Mouse (Mus musculus) limb, embryonic 14.5 days (tissue): ENCODE results near the gene Parp16. TPM values are rescaled to one million over a fixed set of nuclear protein-coding genes. Genes with fewer than 3 reads are reported as not detected.

Source experiments
- ATAC-seq: fragments of 200-750 bp; cut with Nextera tagmentation; 2 replicates; pipeline ENCODE4 v1.8.0; 2017; ENCODE audit warnings: low read depth, moderate number of reproducible peaks, moderate TSS enrichment; ENCODE audit not compliant: low FRiP score
- DNase-seq: peaks from one replicate; pipeline ENCODE4 v3.0.0-alpha.2; 2015; ENCODE audit warnings: low spot score
- H3K27ac ChIP-seq: fragments of 300-500 bp; sonication (generic); replicated peaks from 2 replicates; pipeline ENCODE4 v1.5.1; 2014; ENCODE audit warnings: low read depth, mild to moderate bottlenecking, low read length, moderate library complexity, mixed read lengths
- H3K27me3 ChIP-seq: fragments of 300-500 bp; sonication (generic); 2 replicates; pipeline ENCODE4 v1.6.1; 2014; ENCODE audit warnings: low read length, mixed read lengths; ENCODE audit not compliant: control insufficient read depth, insufficient read depth
- H3K36me3 ChIP-seq: fragments of 300-500 bp; sonication (generic); 2 replicates; pipeline ENCODE4 v1.6.1; 2014; ENCODE audit warnings: mild to moderate bottlenecking, low read length, moderate library complexity, mixed read lengths; ENCODE audit not compliant: control insufficient read depth, insufficient read depth
- H3K4me1 ChIP-seq: fragments of 300-500 bp; sonication (generic); 2 replicates; pipeline ENCODE4 v1.6.1; 2014; ENCODE audit warnings: antibody characterized with exemption, low read length, mixed read lengths; ENCODE audit not compliant: control insufficient read depth, insufficient read depth
- H3K4me2 ChIP-seq: fragments of 300-500 bp; sonication (generic); replicated peaks from 2 replicates; pipeline ENCODE4 v1.6.1; 2014; ENCODE audit warnings: low read depth, mild to moderate bottlenecking, low read length, moderate library complexity; ENCODE audit not compliant: severe bottlenecking
- H3K4me3 ChIP-seq: fragments of 300-500 bp; sonication (generic); replicated peaks from 2 replicates; pipeline ENCODE4 v1.5.1; 2014; ENCODE audit warnings: low read length
- H3K9ac ChIP-seq: fragments of 300-500 bp; sonication (generic); 2 replicates; pipeline ENCODE4 v1.6.1; 2014; ENCODE audit warnings: mild to moderate bottlenecking, low read depth, low read length, moderate library complexity; ENCODE audit not compliant: severe bottlenecking
- H3K9me3 ChIP-seq: fragments of 300-500 bp; sonication (generic); 2 replicates; pipeline ENCODE4 v1.6.1; 2016; ENCODE audit warnings: low read length; ENCODE audit not compliant: control insufficient read depth
- POLR2A ChIP-seq: fragments of 200-500 bp; IDR thresholded peaks from 2 replicates; pipeline ENCODE4 v1.8.0; 2012; ENCODE audit warnings: inconsistent platforms, mild to moderate bottlenecking, moderate library complexity, borderline replicate concordance; ENCODE audit not compliant: insufficient read depth, insufficient read length; ENCODE audit errors: extremely low read depth
- WGBS: fragments of 180-500 bp; shearing (Covaris S2); extraction: QIAGEN DNeasy Blood & Tissue Kit; methylation state at CpG from one replicate; pipeline ENCODE4 v1.1.7; 2014; 5-methylcytosine and 5-hydroxymethylcytosine counted together
- polyA plus RNA-seq, 2 experiments: library from polyadenylated mRNA; depleted of rRNA in 1 of 2; stranded (reverse) in 1 of 2; unstranded in 1 of 2; fragments of >200 nt; fragmentation: Nextera tagmentation in 1 of 2; extraction: Ambion mirVana in 1 of 2; gene quantifications; 2 replicates each; pipeline versions ENCODE4 v1.2.1 to v1.2.3; 2012 to 2014

Parp16 gene
- polyA plus RNA-seq, 2 experiments: 7.6 TPM

DNA sequence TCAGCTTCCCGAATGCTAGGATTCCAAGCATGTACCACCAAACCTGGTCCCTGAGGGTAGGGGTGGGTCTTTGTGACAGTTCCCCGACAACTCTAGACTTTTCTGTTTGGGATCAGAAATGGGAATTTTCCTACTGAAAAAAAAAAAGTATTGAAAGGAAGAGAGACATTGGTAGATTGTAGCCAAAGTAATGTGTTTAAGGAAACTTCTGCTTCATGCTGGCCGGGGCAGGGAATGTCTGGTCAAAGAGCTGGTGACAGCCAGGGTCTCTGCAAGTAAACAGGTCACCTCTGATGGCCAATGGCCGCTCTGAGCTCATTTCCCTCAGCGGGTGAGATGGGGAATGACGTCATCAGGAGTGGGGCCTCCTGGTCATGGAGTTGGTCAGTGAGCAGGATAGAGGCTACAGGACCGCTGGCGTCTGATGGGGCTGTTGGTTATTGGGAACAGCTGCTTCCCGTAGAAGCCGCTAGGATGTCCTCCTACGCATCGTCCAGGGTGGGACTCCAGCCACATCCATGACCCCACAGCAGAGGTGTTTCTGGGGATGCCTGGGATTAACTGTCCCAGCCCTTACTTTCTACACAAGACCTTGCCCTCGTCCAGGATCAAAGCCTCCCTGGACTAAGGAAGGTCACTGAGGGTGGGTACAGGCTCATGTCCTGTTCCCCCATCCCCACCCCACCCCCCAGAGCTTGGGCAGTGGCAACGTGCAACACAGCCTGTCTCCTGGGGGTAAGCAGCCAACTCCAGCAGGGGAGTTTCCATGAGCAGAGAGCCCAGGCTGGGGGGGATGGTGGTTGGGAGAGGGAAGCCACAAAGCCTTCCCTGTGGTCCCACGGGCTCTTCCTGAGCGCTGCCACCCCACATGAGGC lies 52.6 kb downstream of the Parp16 start:
- TF ChIP-seq POLR2A: no peak
- no peak for ATAC-seq
- Histone ChIP-seq H3K4me3 (no peak overlapping the region), H3K9ac (no peak overlapping the region), H3K27me3 (no peaks in the 10 kb centered on the region), H3K9me3 (no peaks in the 10 kb centered on the region), H3K4me2 (no peak overlapping the region), H3K36me3 (no peaks in the 10 kb centered on the region), H3K27ac (no peak overlapping the region), H3K4me1 (no peaks in the 10 kb centered on the region; the same call in 1 of the 2 replicates)
- no peak for DNase-seq
- 58% methylated on average over 16 of the region's 16 CpGs for WGBS

GRCm38 (mm10) chr9:65248377-65248690 lies 53.2 kb downstream of the Parp16 start:
- no peak for TF ChIP-seq POLR2A
- H3K27me3 ChIP-seq: no peaks in the 10 kb centered on the region
- no peaks in the 10 kb centered on the region for H3K36me3 ChIP-seq
- H3K9me3 ChIP-seq: no peaks in the 10 kb centered on the region
- 93% methylated on average over 5 of the region's 5 CpGs for WGBS
- no peaks in the 10 kb centered on the region; the same call in 1 of the 2 replicates for H3K4me1 ChIP-seq
- no peak for ATAC-seq
- no peak overlapping the region for H3K27ac ChIP-seq
- no peak overlapping the region for H3K4me3 ChIP-seq
- H3K9ac ChIP-seq: no peak overlapping the region
- no peak overlapping the region for H3K4me2 ChIP-seq
- no peak for DNase-seq

DNA sequence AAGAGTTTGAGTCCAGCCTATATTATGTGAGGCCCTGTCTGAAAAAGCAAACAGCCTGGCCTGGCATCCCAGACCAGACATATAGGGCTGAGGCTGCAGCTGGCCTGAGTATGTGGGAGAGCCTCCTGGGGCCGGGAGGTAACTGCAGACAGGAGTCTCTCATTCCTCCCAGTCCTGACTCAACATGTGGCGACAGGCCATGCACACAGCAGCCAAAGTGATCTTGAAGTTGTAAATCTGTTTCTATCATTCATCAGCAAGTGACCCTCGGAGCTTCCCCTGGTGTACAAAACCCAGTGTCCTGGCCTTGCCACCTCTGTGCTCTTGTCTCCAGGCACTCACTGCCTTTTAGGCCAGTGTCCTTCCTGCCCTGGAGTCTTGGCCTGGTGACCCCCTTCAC lies 56.9 kb downstream of the Parp16 start:
- H3K4me3 ChIP-seq: no peak overlapping the region
- ATAC-seq: no peak
- no peak for TF ChIP-seq POLR2A
- DNase-seq: no peak
- H3K27me3 ChIP-seq: no peaks in the 10 kb centered on the region
- no peaks in the 10 kb centered on the region for H3K9me3 ChIP-seq
- H3K27ac ChIP-seq: no peak overlapping the region
- no peaks in the 10 kb centered on the region for H3K4me1 ChIP-seq
- no peak overlapping the region for H3K9ac ChIP-seq
- WGBS: 41% methylated on average over 3 of the region's 3 CpGs
- no peak overlapping the region for H3K4me2 ChIP-seq
- H3K36me3 ChIP-seq: no peaks in the 10 kb centered on the region

DNA sequence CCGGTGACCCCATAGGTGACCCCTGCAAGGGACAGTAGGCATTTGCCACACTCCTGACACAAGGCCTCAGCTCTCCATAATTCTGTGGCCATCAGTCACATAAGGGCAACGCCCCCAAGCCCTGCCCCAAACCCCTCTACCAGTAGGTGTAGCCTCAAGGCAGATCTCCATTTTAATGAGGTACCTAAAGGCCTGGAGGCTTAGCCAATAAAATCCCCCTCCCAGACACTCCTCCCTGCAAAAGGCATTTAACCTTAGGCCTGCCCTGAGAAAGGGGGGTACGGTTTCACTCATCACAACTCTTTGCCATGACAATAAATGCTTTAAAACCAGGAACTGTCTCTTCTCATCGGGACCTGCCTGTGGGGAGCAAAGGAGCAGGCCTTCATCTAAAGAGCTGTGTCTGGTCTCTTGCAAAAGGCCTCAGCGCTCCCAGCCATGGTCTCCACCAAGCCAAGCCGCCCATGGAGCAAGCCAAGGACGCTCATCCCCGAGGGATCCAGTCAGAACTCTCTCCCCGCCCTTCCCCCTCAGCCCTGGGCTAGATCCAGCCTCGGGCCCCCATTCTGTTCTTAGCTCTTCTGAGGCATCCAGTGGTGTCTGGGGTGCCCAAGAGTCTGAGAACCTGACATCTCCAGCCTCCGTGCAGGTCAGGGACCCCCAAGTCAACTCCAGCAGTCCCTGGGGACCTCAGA lies 60.9 kb downstream of the Parp16 start:
- ATAC-seq: no peak
- Histone ChIP-seq H3K27me3 (no peaks in the 10 kb centered on the region), H3K4me3 (no peak overlapping the region), H3K4me1 (no peaks in the 10 kb centered on the region), H3K36me3 (no peaks in the 10 kb centered on the region), H3K9me3 (no peaks in the 10 kb centered on the region), H3K9ac (no peak overlapping the region), H3K4me2 (no peak overlapping the region), H3K27ac (no peak overlapping the region)
- 64% methylated on average over 11 of the region's 11 CpGs for WGBS
- DNase-seq: no peak
- no peak for TF ChIP-seq POLR2A

DNA sequence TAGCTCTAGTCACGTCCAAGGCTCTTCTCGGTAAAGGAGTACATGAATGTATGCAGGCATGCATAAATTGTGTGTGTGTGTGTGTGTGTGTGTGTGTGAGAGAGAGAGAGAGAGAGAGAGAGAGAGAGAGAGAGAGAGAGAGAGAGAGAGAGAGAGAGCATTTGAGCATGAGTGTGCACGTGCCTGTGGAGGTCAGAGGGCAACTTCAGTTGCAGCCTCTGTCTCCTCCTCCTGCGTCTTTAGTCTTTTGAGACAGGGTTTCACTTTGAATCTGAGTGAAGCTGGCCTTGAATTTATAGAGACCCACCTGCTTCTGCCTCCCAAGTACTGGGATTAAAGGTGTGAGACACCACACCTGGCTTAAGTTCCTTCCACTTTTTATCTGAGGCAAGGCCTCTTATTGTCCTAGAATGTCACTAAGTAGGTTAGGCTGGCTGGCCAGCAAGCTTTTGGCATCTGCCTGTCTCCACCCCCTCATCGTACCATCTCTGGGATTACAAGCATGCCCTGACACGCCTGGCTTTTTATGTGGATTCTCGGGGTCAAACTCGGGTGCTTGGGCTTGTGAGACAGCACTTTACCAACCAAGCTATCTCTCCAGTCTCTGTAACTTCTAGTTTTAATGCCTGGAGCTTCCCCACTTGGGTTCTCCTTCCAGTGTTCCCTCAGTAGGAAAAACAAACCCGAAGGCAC lies 62.2 kb downstream of the Parp16 start:
- no peaks in the 10 kb centered on the region for H3K9me3 ChIP-seq
- no peak overlapping the region for H3K4me3 ChIP-seq
- 62% methylated on average over 9 of the region's 9 CpGs for WGBS
- no peak for ATAC-seq
- no peak for TF ChIP-seq POLR2A
- H3K9ac ChIP-seq: 0 out of 2 replicates have a peak overlapping the region, but pooled peaks have one; percentile 21
- H3K36me3 ChIP-seq: no peaks in the 10 kb centered on the region
- DNase-seq: no peak
- H3K27me3 ChIP-seq: no peaks in the 10 kb centered on the region
- H3K27ac ChIP-seq: no peak overlapping the region
- H3K4me2 ChIP-seq: no peak overlapping the region
- no peaks in the 10 kb centered on the region for H3K4me1 ChIP-seq
